Mouse (Mus musculus): ENCODE measurements around the gene Ddx42. TPM values are rescaled to one million over a fixed set of nuclear protein-coding genes. Genes with fewer than 3 reads are reported as not detected.

Gene Ddx42
- polyA plus RNA-seq (2015; fragmentation: Nextera tagmentation; extraction: Ambion mirVana), result 29.6 and 44.6 TPM in 2 replicates

DNA sequence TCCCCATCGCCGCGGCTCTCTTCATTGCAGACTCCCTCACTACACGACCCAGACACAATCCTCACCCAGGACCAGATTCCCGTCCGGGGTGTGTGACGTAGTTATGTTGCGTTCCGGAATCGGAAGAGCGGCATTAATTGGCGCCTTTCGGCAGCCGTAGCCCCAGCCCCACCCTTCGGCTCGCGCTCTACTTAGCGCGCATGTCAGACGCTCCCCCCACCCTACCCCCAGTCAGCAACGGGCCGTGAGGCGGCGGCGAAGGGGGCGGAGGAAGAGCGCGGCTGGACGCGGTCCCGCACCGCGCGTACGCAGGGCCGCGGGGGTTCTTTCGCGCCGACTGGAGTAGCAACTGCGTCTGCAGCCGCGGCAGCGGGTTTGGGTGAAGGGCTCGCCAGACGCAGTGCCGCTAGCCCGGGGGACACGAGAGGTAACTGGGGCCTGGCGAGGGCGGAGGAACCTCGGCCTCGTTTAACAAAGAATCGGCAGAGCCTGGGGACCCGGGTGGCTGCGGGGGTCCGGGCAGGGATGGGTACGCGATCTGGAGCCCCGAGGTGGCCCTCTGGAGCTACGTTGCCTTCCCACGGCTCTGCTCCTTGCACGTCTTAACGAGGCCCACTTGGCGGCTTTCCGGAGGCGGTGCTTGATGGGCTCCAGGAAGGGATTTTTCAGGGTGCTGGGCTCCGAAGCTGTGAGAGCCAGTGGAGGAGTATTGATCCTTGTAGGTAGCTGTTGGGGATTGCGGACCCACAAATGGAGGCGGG is at the start of gene Ddx42:
Gene Ddx42 (plus strand): TSS at position 197 of the 761 bp plus-strand sequence.

GRCm38 (mm10) chr11:106202123-106202465 is 14.6 kb upstream of the Ddx42 start, which contains the start of gene Strada:
Gene Strada, minus strand, starts transcription at chr11:106202168.

DNA sequence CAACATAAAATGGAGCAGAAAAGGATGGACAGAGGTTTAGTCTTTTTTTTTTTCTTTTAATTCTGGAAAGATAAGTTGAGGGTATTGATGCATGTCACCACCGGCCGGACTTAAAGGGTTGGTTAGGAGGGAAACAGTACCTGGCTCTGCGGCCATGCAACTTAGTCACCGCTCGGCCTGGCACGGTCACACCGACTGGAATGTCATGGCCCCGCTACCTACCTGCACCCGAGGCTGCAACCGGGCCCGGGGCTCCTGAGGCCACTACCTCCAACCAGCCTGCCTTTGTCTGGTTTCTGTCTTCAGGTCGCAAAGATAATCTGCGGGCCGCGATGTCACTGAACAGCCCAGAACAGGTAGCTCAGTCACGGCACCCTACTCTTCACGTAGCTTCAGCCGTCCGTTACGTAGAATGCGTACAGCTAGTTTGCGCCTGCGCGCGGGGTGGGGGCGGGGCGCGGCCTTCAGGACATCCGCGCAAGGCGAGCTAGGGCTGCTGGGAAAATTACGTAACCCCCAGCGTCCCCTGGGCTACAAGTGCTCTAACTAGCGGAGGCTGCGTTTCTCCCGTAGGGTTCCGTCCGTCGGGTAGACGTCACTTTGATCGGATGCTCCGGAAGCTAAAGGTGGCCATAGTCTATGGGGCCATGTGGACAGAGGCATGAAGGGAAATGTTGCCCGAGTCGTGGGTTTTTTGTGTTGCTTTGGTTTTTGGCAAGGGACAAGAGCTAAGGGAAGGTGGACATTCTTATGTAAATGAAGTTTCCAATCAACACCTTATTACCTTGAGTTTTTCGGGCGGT is 598 bp upstream of the Ddx42 start, which contains the start of gene Ccdc47:
Gene Ccdc47 (minus strand): TSS at position 418 of the 803 bp plus-strand sequence.

DNA sequence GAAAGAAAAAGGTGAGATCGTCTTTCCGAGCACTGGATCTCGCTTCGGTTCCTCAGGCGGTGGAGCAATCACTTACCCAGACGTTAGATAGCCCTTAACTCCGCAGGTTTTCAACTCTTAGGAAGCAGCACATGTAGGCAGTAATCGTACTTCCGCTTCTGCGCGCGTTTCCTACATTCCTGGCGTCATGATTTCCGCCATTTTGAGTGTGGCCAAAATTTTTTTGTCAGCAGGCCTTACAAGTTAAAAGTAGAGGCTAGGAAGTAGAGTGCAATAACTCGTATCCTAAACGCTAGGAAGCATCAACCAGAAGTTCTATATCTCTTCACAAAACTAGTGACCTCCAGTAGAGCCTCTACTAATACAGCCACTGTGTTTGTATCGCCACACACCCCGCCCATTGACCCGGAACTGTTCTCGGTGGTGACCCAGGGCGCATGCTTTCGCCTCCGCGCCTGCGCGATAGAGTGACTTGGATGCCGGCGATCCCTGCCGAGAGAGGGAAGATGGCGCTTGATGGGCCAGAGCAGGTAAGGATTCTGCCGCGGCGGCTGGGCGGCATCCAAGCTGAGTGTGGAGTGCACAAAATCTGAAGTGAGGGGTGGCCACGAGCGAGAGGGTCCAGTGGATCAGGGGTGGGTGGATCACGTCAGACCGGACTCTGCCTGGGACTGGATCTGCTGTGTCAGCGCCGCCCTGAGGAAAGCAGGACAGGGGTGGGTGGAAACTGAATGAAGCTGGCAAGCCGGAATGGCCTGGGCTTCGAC is 39.1 kb downstream of the Ddx42 start, which contains the start of the genes Ftsj3 and Psmc5:
Gene Ftsj3 (minus strand): TSS at position 395 of the 767 bp plus-strand sequence.
Gene Psmc5 (plus strand): TSS at position 470 of the 767 bp plus-strand sequence.

GRCm38 (mm10) chr11:106272644-106273310 is 56.1 kb downstream of the Ddx42 start, which contains the start of gene Smarcd2:
Gene Smarcd2, minus strand, starts transcription at chr11:106272972.

GRCm38 (mm10) chr11:106276454-106276853 is 59.7 kb downstream of the Ddx42 start, which contains the start of gene Tcam1:
Gene Tcam1, plus strand, starts transcription at chr11:106276672.

Other genes starting within 250 kb of the Ddx42 start
- 4.5 and 4.8 TPM in 2 replicates for gene Ace, start 249.0 kb upstream of the Ddx42 start, polyA plus RNA-seq (2015; fragmentation: Nextera tagmentation; extraction: Ambion mirVana)
- gene Ace3, start 222.3 kb upstream of the Ddx42 start, polyA plus RNA-seq (2015; fragmentation: Nextera tagmentation; extraction: Ambion mirVana), result not detected in 2 replicates
- 0.70 and 2.1 TPM in 2 replicates for gene Kcnh6, start 208.8 kb upstream of the Ddx42 start, polyA plus RNA-seq (2015; fragmentation: Nextera tagmentation; extraction: Ambion mirVana)
- gene Dcaf7, start 180.1 kb upstream of the Ddx42 start, polyA plus RNA-seq (2015; fragmentation: Nextera tagmentation; extraction: Ambion mirVana), result 29.6 and 39.0 TPM in 2 replicates
- gene Taco1, start 150.9 kb upstream of the Ddx42 start, polyA plus RNA-seq (2015; fragmentation: Nextera tagmentation; extraction: Ambion mirVana), result 5.3 and 13.0 TPM in 2 replicates
- 18.2 and 19.0 TPM in 2 replicates for gene Map3k3, start 132.3 kb upstream of the Ddx42 start, polyA plus RNA-seq (2015; fragmentation: Nextera tagmentation; extraction: Ambion mirVana)
- 0.71 TPM in 1 of 2 replicates, not detected in the other for gene Gm10840, start 56.1 kb upstream of the Ddx42 start, polyA plus RNA-seq (2015; fragmentation: Nextera tagmentation; extraction: Ambion mirVana)
- gene Limd2, start 56.1 kb upstream of the Ddx42 start, polyA plus RNA-seq (2015; fragmentation: Nextera tagmentation; extraction: Ambion mirVana), result 80.7 and 82.8 TPM in 2 replicates
- 11.3 and 16.9 TPM in 2 replicates for gene Strada, start 14.8 kb upstream of the Ddx42 start, polyA plus RNA-seq (2015; fragmentation: Nextera tagmentation; extraction: Ambion mirVana)
- gene Ccdc47, start 582 bp upstream of the Ddx42 start, polyA plus RNA-seq (2015; fragmentation: Nextera tagmentation; extraction: Ambion mirVana), result 51.4 and 75.4 TPM in 2 replicates
- 22.6 and 41.1 TPM in 2 replicates for gene Ftsj3, start 39.2 kb downstream of the Ddx42 start, polyA plus RNA-seq (2015; fragmentation: Nextera tagmentation; extraction: Ambion mirVana)
- gene Psmc5, start 39.2 kb downstream of the Ddx42 start, polyA plus RNA-seq (2015; fragmentation: Nextera tagmentation; extraction: Ambion mirVana), result 142 and 201 TPM in 2 replicates
- 40.7 and 58.2 TPM in 2 replicates for gene Smarcd2, start 56.0 kb downstream of the Ddx42 start, polyA plus RNA-seq (2015; fragmentation: Nextera tagmentation; extraction: Ambion mirVana)
- gene Tcam1, start 59.7 kb downstream of the Ddx42 start, polyA plus RNA-seq (2015; fragmentation: Nextera tagmentation; extraction: Ambion mirVana), result 0.12 and 0.32 TPM in 2 replicates
- gene Gh, start 84.9 kb downstream of the Ddx42 start, polyA plus RNA-seq (2015; fragmentation: Nextera tagmentation; extraction: Ambion mirVana), result not detected in 2 replicates
- gene Cd79b, start 97.8 kb downstream of the Ddx42 start, polyA plus RNA-seq (2015; fragmentation: Nextera tagmentation; extraction: Ambion mirVana), result 5.9 and 6.6 TPM in 2 replicates
- gene Scn4a, start 136.4 kb downstream of the Ddx42 start, polyA plus RNA-seq (2015; fragmentation: Nextera tagmentation; extraction: Ambion mirVana), result 0.02 and 0.03 TPM in 2 replicates
- gene Prr29, start 148.5 kb downstream of the Ddx42 start, polyA plus RNA-seq (2015; fragmentation: Nextera tagmentation; extraction: Ambion mirVana), result not detected in 2 replicates
- gene Icam2, start 171.1 kb downstream of the Ddx42 start, polyA plus RNA-seq (2015; fragmentation: Nextera tagmentation; extraction: Ambion mirVana), result 26.4 and 37.7 TPM in 2 replicates

Measured in adrenal gland, postnatal 0 days (tissue).